Mouse (Mus musculus) CH12.LX (cell line): ENCODE measurements around the gene Saxo2. TPM values are rescaled to one million over a fixed set of nuclear protein-coding genes. Genes with fewer than 3 reads are reported as not detected.

ENCODE experiments used
- DNase-seq: peaks from one replicate; pipeline ENCODE4 v3.0.0-alpha.2; 2013; ENCODE audit errors: extremely low read depth
- H3K27ac ChIP-seq: 2 replicates; pipeline ENCODE4 v1.5.1; 2012; ENCODE audit warnings: low read depth, mild to moderate bottlenecking, control low read depth, moderate library complexity; ENCODE audit not compliant: insufficient read depth
- H3K27me3 ChIP-seq: replicated peaks from 2 replicates; pipeline ENCODE3; 2012; ENCODE audit warnings: inconsistent platforms
- H3K36me3 ChIP-seq, 2 experiments: replicated peaks in 1 of 2; 2 replicates each; pipeline versions ENCODE3 to v1.6.1; 2012; ENCODE audit warnings: inconsistent platforms in 1 of 2, low read length in 1 of 2, mild to moderate bottlenecking in 1 of 2, mixed read lengths in 1 of 2, moderate library complexity in 1 of 2; ENCODE audit not compliant: control insufficient read depth in 1 of 2, insufficient read depth in 1 of 2
- H3K4me1 ChIP-seq, 2 experiments: 2 replicates each; pipeline ENCODE4 v1.6.1; 2012; ENCODE audit warnings: inconsistent platforms in 1 of 2, moderate library complexity in 1 of 2; ENCODE audit not compliant: insufficient read depth in 2 of 2, control insufficient read depth in 1 of 2
- H3K4me2 ChIP-seq: 2 replicates; pipeline ENCODE4 v1.6.1; 2012; ENCODE audit warnings: low read depth, mild to moderate bottlenecking, control low read depth; ENCODE audit not compliant: poor library complexity, insufficient read depth, severe bottlenecking
- H3K4me3 ChIP-seq, 3 experiments: fragments of 150-350 bp in 1 of 3; sonication (generic) in 1 of 3; replicated peaks in 1 of 3; 2 replicates each; pipeline versions ENCODE3 to v1.5.1; 2011 to 2012; ENCODE audit warnings: low read depth in 2 of 3, low read length in 2 of 3, mild to moderate bottlenecking in 2 of 3, moderate library complexity in 2 of 3, control low read depth in 1 of 3, improper control_type of control experiment in 1 of 3, inconsistent platforms in 1 of 3, mixed read lengths in 1 of 3; ENCODE audit not compliant: poor library complexity in 1 of 3
- H3K79me2 ChIP-seq: replicated peaks from 2 replicates; pipeline ENCODE4 v1.6.1; 2012; ENCODE audit warnings: mild to moderate bottlenecking, moderate library complexity; ENCODE audit not compliant: control insufficient read depth, poor library complexity, insufficient read depth, severe bottlenecking; ENCODE audit errors: extremely low read depth
- H3K9ac ChIP-seq: 2 replicates; pipeline ENCODE4 v1.6.1; 2012; ENCODE audit warnings: low read depth, mild to moderate bottlenecking, control low read depth, moderate library complexity; ENCODE audit not compliant: insufficient read depth
- H3K9me3 ChIP-seq: replicated peaks from 2 replicates; pipeline ENCODE3; 2012; ENCODE audit warnings: low read length, inconsistent platforms, mixed read lengths
- CTCF ChIP-seq, 2 experiments: IDR thresholded peaks in 1 of 2; conservative IDR thresholded peaks in 1 of 2; 2 replicates each; pipeline ENCODE4 v1.5.1; 2011 to 2012; ENCODE audit warnings: low read depth in 2 of 2, low read length in 2 of 2, improper control_type of control experiment in 1 of 2, inconsistent platforms in 1 of 2, mild to moderate bottlenecking in 1 of 2, moderate library complexity in 1 of 2
- ETS1 ChIP-seq: conservative IDR thresholded peaks from 2 replicates; pipeline ENCODE4 v1.6.1; 2012; ENCODE audit warnings: low read depth, mild to moderate bottlenecking, inconsistent platforms, low read length, improper control_type of control experiment, moderate library complexity
- HCFC1 ChIP-seq: IDR thresholded peaks from 2 replicates; pipeline ENCODE4 v1.6.1; 2012; ENCODE audit warnings: low read depth, mild to moderate bottlenecking, inconsistent platforms, low read length, improper control_type of control experiment
- MAFK ChIP-seq: IDR thresholded peaks from 2 replicates; pipeline ENCODE4 v1.6.1; 2011; ENCODE audit warnings: low read length, improper control_type of control experiment; ENCODE audit not compliant: insufficient replicate concordance
- MAX ChIP-seq: IDR thresholded peaks from 2 replicates; pipeline ENCODE4 v1.6.1; 2011; ENCODE audit warnings: low read length, improper control_type of control experiment
- MXI1 ChIP-seq: IDR thresholded peaks from 2 replicates; pipeline ENCODE4 v1.6.1; 2011; ENCODE audit warnings: mild to moderate bottlenecking, low read depth, low read length, improper control_type of control experiment
- NELFE ChIP-seq: IDR thresholded peaks from 2 replicates; pipeline ENCODE4 v1.6.1; 2011; ENCODE audit warnings: low read depth, low read length, improper control_type of control experiment
- POLR2A ChIP-seq: IDR thresholded peaks from 2 replicates; pipeline ENCODE4 v1.6.1; 2011; ENCODE audit warnings: low read depth, mild to moderate bottlenecking, improper control_type of control experiment, low read length
- POLR2AphosphoS2 ChIP-seq: IDR thresholded peaks from 2 replicates; pipeline ENCODE4 v1.6.1; 2011; ENCODE audit warnings: low read depth, low read length, improper control_type of control experiment
- RAD21 ChIP-seq: IDR thresholded peaks from 2 replicates; pipeline ENCODE4 v1.6.1; 2011; ENCODE audit warnings: low read depth, mild to moderate bottlenecking, low read length, improper control_type of control experiment, moderate library complexity
- SIN3A ChIP-seq: IDR thresholded peaks from 2 replicates; pipeline ENCODE4 v1.6.1; 2012; ENCODE audit warnings: low read length, improper control_type of control experiment, inconsistent platforms
- SMC3 ChIP-seq: IDR thresholded peaks from 2 replicates; pipeline ENCODE4 v1.6.1; 2011; ENCODE audit warnings: low read depth, low read length, improper control_type of control experiment
- TBP ChIP-seq: conservative IDR thresholded peaks from 2 replicates; pipeline ENCODE4 v1.6.1; 2011; ENCODE audit warnings: low read depth, low read length, improper control_type of control experiment
- TCF12 ChIP-seq: IDR thresholded peaks from 2 replicates; pipeline ENCODE4 v1.6.1; 2014; ENCODE audit warnings: low read depth, mild to moderate bottlenecking, inconsistent platforms, low read length, improper control_type of control experiment
- UBTF ChIP-seq: IDR thresholded peaks from 2 replicates; pipeline ENCODE4 v1.6.1; 2012; ENCODE audit warnings: low read depth, mild to moderate bottlenecking, inconsistent platforms, low read length, improper control_type of control experiment, moderate library complexity
- USF2 ChIP-seq: conservative IDR thresholded peaks from 2 replicates; pipeline ENCODE4 v1.6.1; 2011; ENCODE audit warnings: low read depth, low read length, improper control_type of control experiment
- ZC3H11A ChIP-seq: IDR thresholded peaks from 2 replicates; pipeline ENCODE4 v1.6.1; 2012; ENCODE audit warnings: low read depth, mild to moderate bottlenecking, inconsistent platforms, low read length, improper control_type of control experiment
- ZKSCAN1 ChIP-seq: IDR thresholded peaks from 2 replicates; pipeline ENCODE4 v1.6.1; 2012; ENCODE audit warnings: low read depth, inconsistent platforms, low read length, improper control_type of control experiment, borderline replicate concordance
- dilution Hi-C: fragments of 300-500 bp; cut with MboI; formaldehyde crosslinking; loops from 2 replicates; pipeline ENCODE4 v1.14.3; 2020; ENCODE audit warnings: low sequenced_read_pairs; ENCODE audit not compliant: extremely low pct_unique_long_range_greater_than_20kb, extremely low pct_ligation_motif_present
- in situ Hi-C: fragments of 300-500 bp; cut with MboI; formaldehyde crosslinking; loops from 3 replicates; pipeline ENCODE4 v1.14.3; 2019; ENCODE audit warnings: low sequenced_read_pairs, low pct_ligation_motif_present, low pct_unique_long_range_greater_than_20kb, mixed read lengths
- polyA plus RNA-seq: library from polyadenylated mRNA; unstranded; fragments of >175 nt; gene quantifications from 2 replicates; pipeline ENCODE4 v1.2.1, GENCODE M21; 2012; ENCODE audit warnings: low read depth; ENCODE audit not compliant: insufficient read length
- total RNA-seq, 2 experiments: library from RNA; depleted of rRNA; stranded (reverse); fragments of 300-350 nt in 1 of 2; fragments of >200 nt in 1 of 2; gene quantifications; 2 replicates each; pipeline ENCODE4 v1.2.3; 2012 to 2014

Gene Saxo2
- total and polyA plus RNA-seq, 3 experiments = 4.1 to 22.3 (median 17.6) TPM

- TF ChIP-seq MXI1 (no peak), NELFE (no peak), ZKSCAN1 (no peak), USF2 (no peak), POLR2AphosphoS2 (no peak), POLR2A (no peak), TBP (no peak), HCFC1 (no peak), SIN3A (no peak), ETS1 (no peak), MAFK (no peak)
- peaks cover 48 to 83% of the 10 kb centered on the region in 2 experiments for H3K36me3 ChIP-seq
- H3K79me2 ChIP-seq = no peaks in the 10 kb centered on the region
- no peaks in the 10 kb centered on the region for H3K27me3 ChIP-seq
- dilution Hi-C loops (no loop called here), in situ Hi-C loops (no loop called here)
- no peaks in the 10 kb centered on the region for H3K9me3 ChIP-seq
- H3K4me2 ChIP-seq = no peak overlapping the region
- H3K4me1 ChIP-seq = peaks cover 0 to 32% of the 10 kb centered on the region in 2 experiments; a peak in 2 of 4 replicates
- no peak for DNase-seq
- H3K4me3 ChIP-seq = no peak overlapping the region
- no peak overlapping the region for H3K9ac ChIP-seq
- no peak overlapping the region for H3K27ac ChIP-seq
Observed at GRCm38 (mm10) chr7:82679901-82680300, 31.6 kb upstream of the Saxo2 start.

GRCm38 (mm10) chr7:82676834-82677233 is 28.5 kb upstream of the Saxo2 start:
- dilution Hi-C loops = no loop called here
- Histone ChIP-seq H3K36me3 (peaks cover 53 to 91% of the 10 kb centered on the region in 2 experiments), H3K9ac (no peak overlapping the region), H3K4me3 (no peak overlapping the region), H3K27me3 (no peaks in the 10 kb centered on the region), H3K27ac (no peak overlapping the region), H3K79me2 (no peaks in the 10 kb centered on the region), H3K4me2 (no peak overlapping the region), H3K4me1 (peaks cover 0 to 13% of the 10 kb centered on the region in 2 experiments; a peak in 2 of 4 replicates)
- DNase-seq = no peak
- peak in 1 of 2 experiments; percentile 32; a peak in 1 of 4 replicates for TF ChIP-seq CTCF (conservative IDR thresholded peaks at IDR 0.05 in 1 of 2, IDR thresholded peaks at IDR 0.05 in 1 of 2; ENCODE audit: low read depth in 2 of 2, low read length in 2 of 2)
- TF ChIP-seq MXI1 = no peak
- no peak for TF ChIP-seq ZC3H11A
- no peak for TF ChIP-seq TCF12
- peak; percentile 18 for TF ChIP-seq RAD21
- TF ChIP-seq SMC3 = no peak
- no peak for TF ChIP-seq UBTF
- TF ChIP-seq USF2 = no peak
- TF ChIP-seq MAX = no peak
- TF ChIP-seq, all 38 proteins: peak for 2
- H3K9me3 ChIP-seq = no peaks in the 10 kb centered on the region
- in situ Hi-C loops = no loop called here
